Mouse (Mus musculus): ENCODE measurements at regions not wholly inside any gene's neighbourhood (a gene's known extent, or its start where the extent isn't known, plus 50 kb on each side); places are given as distances from the start of the nearest gene placed in this dataset.

- peaks cover 6% of the 10 kb centered on the region for H3K4me1 ChIP-seq (replicated peaks; ENCODE audit: control insufficient read depth, insufficient read depth, low read length)
- H3K27me3 ChIP-seq (replicated peaks; ENCODE audit: control insufficient read depth, insufficient read depth, low read length): no peaks in the 10 kb centered on the region
- WGBS: 20% methylated on average over 1 of the region's 1 CpGs
- H3K27ac ChIP-seq (ENCODE audit: low read length): no peak overlapping the region
- no peak overlapping the region for H3K4me3 ChIP-seq (replicated peaks; ENCODE audit: low read length)
- no peaks in the 10 kb centered on the region for H3K36me3 ChIP-seq (ENCODE audit: control insufficient read depth, insufficient read depth)
- H3K9ac ChIP-seq (replicated peaks; ENCODE audit: low read depth, low read length): no peak overlapping the region
- ATAC-seq: peak; percentile 87
- no peaks in the 10 kb centered on the region for H3K9me3 ChIP-seq (ENCODE audit: control insufficient read depth, low read length)
- H3K4me2 ChIP-seq (ENCODE audit: low read length): no peak overlapping the region
These were observed 399.8 kb downstream of the Cdk5rap2 start for GRCm38 (mm10) chr4:70010466-70010865.

- no peak for ATAC-seq
These were observed 405.3 kb downstream of the Cdk5rap2 start for GRCm38 (mm10) chr4:70004966-70005365.

GRCm38 (mm10) chr4:69993226-69993625 lies 417.0 kb downstream of the Cdk5rap2 start:
- no peaks in the 10 kb centered on the region for H3K36me3 ChIP-seq (ENCODE audit: control insufficient read depth, insufficient read depth)
- ATAC-seq: no peak

More at GRCm38 (mm10) chr4:70004966-70005365, 405.3 kb downstream of the Cdk5rap2 start:
- Histone ChIP-seq H3K9ac (replicated peaks; ENCODE audit: low read depth, low read length) (no peak overlapping the region), H3K36me3 (ENCODE audit: control insufficient read depth, insufficient read depth) (no peaks in the 10 kb centered on the region), H3K27me3 (replicated peaks; ENCODE audit: control insufficient read depth, insufficient read depth, low read length) (no peaks in the 10 kb centered on the region), H3K4me3 (replicated peaks; ENCODE audit: low read length) (no peak overlapping the region), H3K9me3 (ENCODE audit: control insufficient read depth, low read length) (no peaks in the 10 kb centered on the region), H3K4me1 (replicated peaks; ENCODE audit: control insufficient read depth, insufficient read depth, low read length) (no peaks in the 10 kb centered on the region), H3K27ac (ENCODE audit: low read length) (no peak overlapping the region), H3K4me2 (ENCODE audit: low read length) (no peak overlapping the region)

GRCm38 (mm10) chr4:69974208-69974607 lies 436.0 kb downstream of the Cdk5rap2 start:
- Histone ChIP-seq H3K9ac (replicated peaks; ENCODE audit: low read depth, low read length) (no peak overlapping the region), H3K9me3 (ENCODE audit: control insufficient read depth, low read length) (0 out of 2 replicates have a peak, but pooled peaks cover 2% of the 10 kb centered on the region), H3K4me2 (ENCODE audit: low read length) (no peak overlapping the region), H3K36me3 (ENCODE audit: control insufficient read depth, insufficient read depth) (no peaks in the 10 kb centered on the region), H3K4me1 (replicated peaks; ENCODE audit: control insufficient read depth, insufficient read depth, low read length) (0 out of 2 replicates have a peak, but pooled peaks cover 3% of the 10 kb centered on the region), H3K27me3 (replicated peaks; ENCODE audit: control insufficient read depth, insufficient read depth, low read length) (no peaks in the 10 kb centered on the region), H3K27ac (ENCODE audit: low read length) (no peak overlapping the region), H3K4me3 (replicated peaks; ENCODE audit: low read length) (no peak overlapping the region)
- ATAC-seq: peak; percentile 63
- WGBS: 8% methylated on average over 2 of the region's 2 CpGs

More at GRCm38 (mm10) chr4:69993226-69993625, 417.0 kb downstream of the Cdk5rap2 start:
- Histone ChIP-seq H3K9ac (replicated peaks; ENCODE audit: low read depth, low read length) (no peak overlapping the region), H3K27me3 (replicated peaks; ENCODE audit: control insufficient read depth, insufficient read depth, low read length) (no peaks in the 10 kb centered on the region), H3K9me3 (ENCODE audit: control insufficient read depth, low read length) (no peaks in the 10 kb centered on the region), H3K4me2 (ENCODE audit: low read length) (no peak overlapping the region), H3K4me1 (replicated peaks; ENCODE audit: control insufficient read depth, insufficient read depth, low read length) (no peaks in the 10 kb centered on the region), H3K4me3 (replicated peaks; ENCODE audit: low read length) (no peak overlapping the region), H3K27ac (ENCODE audit: low read length) (no peak overlapping the region)
- 95% methylated on average over 3 of the region's 3 CpGs for WGBS

- WGBS: 22% methylated on average over 6 of the region's 6 CpGs
- Histone ChIP-seq H3K4me2 (ENCODE audit: low read length) (no peak overlapping the region), H3K9me3 (ENCODE audit: control insufficient read depth, low read length) (0 out of 2 replicates have a peak, but pooled peaks cover 2% of the 10 kb centered on the region), H3K36me3 (ENCODE audit: control insufficient read depth, insufficient read depth) (no peaks in the 10 kb centered on the region), H3K9ac (replicated peaks; ENCODE audit: low read depth, low read length) (no peak overlapping the region), H3K27me3 (replicated peaks; ENCODE audit: control insufficient read depth, insufficient read depth, low read length) (no peaks in the 10 kb centered on the region), H3K27ac (ENCODE audit: low read length) (no peak overlapping the region), H3K4me1 (replicated peaks; ENCODE audit: control insufficient read depth, insufficient read depth, low read length) (0 out of 2 replicates have a peak, but pooled peaks cover 3% of the 10 kb centered on the region), H3K4me3 (replicated peaks; ENCODE audit: low read length) (no peak overlapping the region)
- ATAC-seq: no peak
These were observed 436.7 kb downstream of the Cdk5rap2 start for GRCm38 (mm10) chr4:69973566-69973965.

- H3K4me1 ChIP-seq (replicated peaks; ENCODE audit: control insufficient read depth, insufficient read depth, low read length): 0 out of 2 replicates have a peak, but pooled peaks cover 3% of the 10 kb centered on the region
- H3K36me3 ChIP-seq (ENCODE audit: control insufficient read depth, insufficient read depth): no peaks in the 10 kb centered on the region
- H3K9me3 ChIP-seq (ENCODE audit: control insufficient read depth, low read length): 0 out of 2 replicates have a peak, but pooled peaks cover 2% of the 10 kb centered on the region
- no peak overlapping the region for H3K27ac ChIP-seq (ENCODE audit: low read length)
- 77% methylated on average over 3 of the region's 3 CpGs for WGBS
- no peak overlapping the region for H3K4me2 ChIP-seq (ENCODE audit: low read length)
- no peak overlapping the region for H3K4me3 ChIP-seq (replicated peaks; ENCODE audit: low read length)
- no peaks in the 10 kb centered on the region for H3K27me3 ChIP-seq (replicated peaks; ENCODE audit: control insufficient read depth, insufficient read depth, low read length)
- no peak for ATAC-seq
- H3K9ac ChIP-seq (replicated peaks; ENCODE audit: low read depth, low read length): no peak overlapping the region
These were observed 438.5 kb downstream of the Cdk5rap2 start for GRCm38 (mm10) chr4:69971721-69972120.

GRCm38 (mm10) chr4:69968424-69968823 lies 441.8 kb downstream of the Cdk5rap2 start:
- Histone ChIP-seq H3K9ac (replicated peaks; ENCODE audit: low read depth, low read length) (no peak overlapping the region), H3K27ac (ENCODE audit: low read length) (no peak overlapping the region), H3K4me3 (replicated peaks; ENCODE audit: low read length) (no peak overlapping the region), H3K9me3 (ENCODE audit: control insufficient read depth, low read length) (no peaks in the 10 kb centered on the region), H3K4me2 (ENCODE audit: low read length) (no peak overlapping the region), H3K27me3 (replicated peaks; ENCODE audit: control insufficient read depth, insufficient read depth, low read length) (no peaks in the 10 kb centered on the region), H3K4me1 (replicated peaks; ENCODE audit: control insufficient read depth, insufficient read depth, low read length) (no peaks in the 10 kb centered on the region), H3K36me3 (ENCODE audit: control insufficient read depth, insufficient read depth) (no peaks in the 10 kb centered on the region)
- 0 out of 2 replicates have a peak, but pooled peaks have one; percentile 31 for ATAC-seq
- 47% methylated on average over 1 of the region's 1 CpGs for WGBS

Measured in forebrain, embryonic 16.5 days (tissue).